Mouse (Mus musculus): ENCODE measurements at regions not wholly inside any gene's neighbourhood (a gene's known extent, or its start where the extent isn't known, plus 50 kb on each side); places are given as distances from the start of the nearest gene placed in this dataset.

DNA sequence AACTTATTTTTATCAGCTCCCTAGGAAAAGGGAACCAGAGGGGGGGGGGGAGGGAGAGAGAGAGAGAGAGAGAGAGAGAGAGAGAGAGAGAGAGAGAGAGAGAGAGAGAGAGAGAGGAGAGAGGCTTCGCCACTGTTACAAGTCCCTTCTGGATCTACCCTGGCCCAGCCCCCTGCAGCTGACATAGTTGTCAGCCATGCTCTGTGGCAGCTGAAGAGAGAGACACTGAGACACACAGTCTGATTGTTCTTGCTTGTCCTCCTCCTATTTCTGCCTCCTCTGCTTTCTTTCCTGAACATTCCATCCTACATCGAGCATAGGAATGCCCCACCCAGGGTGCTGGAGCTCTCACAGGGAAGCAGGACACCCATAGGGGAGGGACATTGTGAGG is 134.3 kb downstream of the Aipl1 start:
- Histone ChIP-seq H3K79me2 (replicated peaks; ENCODE audit: control insufficient read depth, extremely low read depth, insufficient read depth, poor library complexity, severe bottlenecking) (no peaks in the 10 kb centered on the region), H3K27ac (ENCODE audit: insufficient read depth, low read depth) (no peak overlapping the region), H3K4me3 (replicated peaks in 1 of 3; ENCODE audit: low read depth in 2 of 3, low read length in 2 of 3, poor library complexity in 1 of 3) (no peak overlapping the region), H3K27me3 (replicated peaks) (peaks cover 57% of the 10 kb centered on the region), H3K9ac (ENCODE audit: insufficient read depth, low read depth) (no peak overlapping the region), H3K4me1 (ENCODE audit: control insufficient read depth in 1 of 2, insufficient read depth in 2 of 2) (peaks cover 11 to 14% of the 10 kb centered on the region in 2 experiments), H3K9me3 (replicated peaks; ENCODE audit: low read length) (no peaks in the 10 kb centered on the region), H3K36me3 (replicated peaks in 1 of 2; ENCODE audit: control insufficient read depth in 1 of 2, insufficient read depth in 1 of 2, low read length in 1 of 2) (no peaks in the 10 kb centered on the region), H3K4me2 (ENCODE audit: insufficient read depth, low read depth, poor library complexity, severe bottlenecking) (no peak overlapping the region)
- in situ Hi-C loops (cut with MboI; ENCODE audit: low pct_ligation_motif_present, low pct_unique_long_range_greater_than_20kb, low sequenced_read_pairs), result no loop called here
- TF ChIP-seq USF1 (IDR thresholded peaks at IDR 0.05; ENCODE audit: low read depth, low read length), result no peak
- no peak for TF ChIP-seq UBTF (IDR thresholded peaks at IDR 0.05; ENCODE audit: low read depth, low read length)
- no peak for TF ChIP-seq PAX5 (IDR thresholded peaks at IDR 0.05; ENCODE audit: low read length)
- TF ChIP-seq TCF12 (IDR thresholded peaks at IDR 0.05; ENCODE audit: low read depth, low read length), result no peak
- TF ChIP-seq MYC (IDR thresholded peaks at IDR 0.05; ENCODE audit: low read depth, low read length), result no peak
- no peak for TF ChIP-seq HCFC1 (IDR thresholded peaks at IDR 0.05; ENCODE audit: low read depth, low read length)
- no peak for TF ChIP-seq TBP (conservative IDR thresholded peaks at IDR 0.05; ENCODE audit: low read depth, low read length)
- TF ChIP-seq EP300 (IDR thresholded peaks at IDR 0.05; ENCODE audit: low read length), result no peak
- no peak for TF ChIP-seq CHD2 (IDR thresholded peaks at IDR 0.05; ENCODE audit: low read length)
- TF ChIP-seq NELFE (IDR thresholded peaks at IDR 0.05; ENCODE audit: low read depth, low read length), result no peak
- TF ChIP-seq ZKSCAN1 (IDR thresholded peaks at IDR 0.05; ENCODE audit: borderline replicate concordance, low read depth, low read length), result no peak
- TF ChIP-seq MAFK (IDR thresholded peaks at IDR 0.05; ENCODE audit: insufficient replicate concordance, low read length), result no peak
- no peak for TF ChIP-seq KAT2A (IDR thresholded peaks at IDR 0.05; ENCODE audit: insufficient replicate concordance, low read length)
- TF ChIP-seq SMC3 (IDR thresholded peaks at IDR 0.05; ENCODE audit: low read depth, low read length), result no peak
- no peak for TF ChIP-seq MAX (IDR thresholded peaks at IDR 0.05; ENCODE audit: low read length)
- no peak for TF ChIP-seq MEF2A (IDR thresholded peaks at IDR 0.05; ENCODE audit: borderline replicate concordance, low read depth, low read length)
- TF ChIP-seq POLR2A (IDR thresholded peaks at IDR 0.05; ENCODE audit: low read depth, low read length), result no peak
- DNase-seq (ENCODE audit: extremely low read depth), result peak; percentile 3
- dilution Hi-C loops (cut with MboI; ENCODE audit: extremely low pct_ligation_motif_present, extremely low pct_unique_long_range_greater_than_20kb, low sequenced_read_pairs), result no loop called here

DNA sequence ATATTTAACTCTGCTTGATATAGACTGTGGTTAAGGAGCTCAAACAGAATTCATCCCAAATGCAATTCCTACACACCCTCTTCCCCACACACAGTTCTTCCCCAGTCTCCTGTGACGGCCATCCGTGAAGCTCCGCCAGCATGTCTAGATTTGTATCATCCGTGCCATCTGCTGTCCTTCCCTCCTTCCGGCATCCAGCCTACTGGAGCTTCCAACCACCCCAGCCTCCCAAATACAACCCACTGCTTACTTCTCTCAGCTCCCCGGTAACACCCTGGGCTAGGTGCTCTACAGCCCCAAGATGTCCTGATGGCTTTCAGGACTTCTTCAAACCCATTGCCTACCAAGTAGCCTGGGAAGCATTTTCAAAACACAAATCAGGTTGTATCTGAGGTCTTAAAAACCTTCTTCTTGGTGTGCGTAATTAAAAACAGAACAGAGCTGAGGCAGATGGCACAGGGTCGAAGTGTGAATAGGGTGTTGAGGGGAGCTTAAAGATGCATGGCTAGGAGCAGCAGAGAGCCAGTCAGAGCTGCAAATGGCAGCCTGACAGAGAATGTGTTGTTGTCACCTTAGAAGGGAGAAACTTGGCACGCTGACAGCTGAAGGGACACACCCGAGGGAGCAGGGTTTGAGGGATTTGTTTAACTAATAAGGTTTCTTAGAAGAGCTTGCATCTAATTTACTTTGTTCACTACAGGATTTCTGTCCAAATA is 134.8 kb downstream of the Aipl1 start:
- dilution Hi-C loops (cut with MboI; ENCODE audit: extremely low pct_ligation_motif_present, extremely low pct_unique_long_range_greater_than_20kb, low sequenced_read_pairs), result no loop called here
- H3K27me3 ChIP-seq (replicated peaks), result peaks cover 54% of the 10 kb centered on the region
- H3K79me2 ChIP-seq (replicated peaks; ENCODE audit: control insufficient read depth, extremely low read depth, insufficient read depth, poor library complexity, severe bottlenecking), result no peaks in the 10 kb centered on the region
- in situ Hi-C loops (cut with MboI; ENCODE audit: low pct_ligation_motif_present, low pct_unique_long_range_greater_than_20kb, low sequenced_read_pairs), result no loop called here
- H3K9ac ChIP-seq (ENCODE audit: insufficient read depth, low read depth), result no peak overlapping the region
- H3K4me3 ChIP-seq (replicated peaks in 1 of 3; ENCODE audit: low read depth in 2 of 3, low read length in 2 of 3, poor library complexity in 1 of 3), result no peak overlapping the region
- no peak overlapping the region for H3K4me2 ChIP-seq (ENCODE audit: insufficient read depth, low read depth, poor library complexity, severe bottlenecking)
- H3K27ac ChIP-seq (ENCODE audit: insufficient read depth, low read depth), result no peak overlapping the region
- H3K4me1 ChIP-seq (ENCODE audit: control insufficient read depth in 1 of 2, insufficient read depth in 2 of 2), result peaks cover 11 to 14% of the 10 kb centered on the region in 2 experiments
- no peaks in the 10 kb centered on the region for H3K9me3 ChIP-seq (replicated peaks; ENCODE audit: low read length)
- TF ChIP-seq TBP (conservative IDR thresholded peaks at IDR 0.05; ENCODE audit: low read depth, low read length), result no peak
- no peak for TF ChIP-seq RAD21 (IDR thresholded peaks at IDR 0.05; ENCODE audit: low read depth, low read length)
- TF ChIP-seq USF1 (IDR thresholded peaks at IDR 0.05; ENCODE audit: low read depth, low read length), result no peak
- H3K36me3 ChIP-seq (replicated peaks in 1 of 2; ENCODE audit: control insufficient read depth in 1 of 2, insufficient read depth in 1 of 2, low read length in 1 of 2), result no peaks in the 10 kb centered on the region
- peak; percentile 4 for DNase-seq (ENCODE audit: extremely low read depth)

Data from CH12.LX (cell line).